Mouse (Mus musculus): ENCODE measurements at regions not wholly inside any gene's neighbourhood (a gene's known extent, or its start where the extent isn't known, plus 50 kb on each side); places are given as distances from the start of the nearest gene placed in this dataset.

DNA sequence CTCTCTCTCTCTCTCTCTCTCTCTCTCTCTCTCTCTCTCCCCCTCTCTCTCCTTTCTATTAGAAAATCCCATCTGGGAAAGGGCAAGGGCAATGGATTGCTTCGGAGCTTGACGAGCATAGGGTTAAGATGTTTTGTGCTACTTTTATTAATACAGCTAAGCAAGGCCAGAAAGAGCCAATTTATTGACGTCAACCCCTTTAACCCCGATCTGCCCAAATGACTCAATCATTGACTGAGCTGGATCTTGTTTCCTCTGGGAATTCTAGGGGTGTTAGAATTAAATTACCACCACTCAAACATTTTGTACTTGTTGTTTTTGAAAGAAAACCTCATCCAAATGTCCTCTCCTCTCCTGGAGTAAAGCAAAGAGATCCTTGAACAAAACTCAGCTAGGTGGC lies 70.6 kb upstream of the 1810046K07Rik start:
- Histone ChIP-seq H3K9ac (ENCODE audit: low read depth, low read length) (no peak overlapping the region), H3K36me3 (ENCODE audit: control insufficient read depth, insufficient read depth, low read length) (no peaks in the 10 kb centered on the region), H3K4me1 (ENCODE audit: control insufficient read depth, insufficient read depth, low read length) (no peaks in the 10 kb centered on the region), H3K4me3 (ENCODE audit: insufficient read depth, low read depth, low read length) (no peak overlapping the region), H3K27me3 (ENCODE audit: control insufficient read depth, insufficient read depth, low read length) (no peaks in the 10 kb centered on the region), H3K79me2 (ENCODE audit: control insufficient read depth, insufficient read depth, low read length) (no peaks in the 10 kb centered on the region), H3K27ac (replicated peaks; ENCODE audit: insufficient read depth, low read depth, low read length) (no peak overlapping the region)
- no peak for DNase-seq (ENCODE audit: extremely low read depth, low read depth, low spot score)
- TF ChIP-seq POLR2A (IDR thresholded peaks at IDR 0.05; ENCODE audit: extremely low read depth, insufficient read depth, low read length) = no peak
- TF ChIP-seq CTCF (IDR thresholded peaks at IDR 0.05; ENCODE audit: low read depth, low read length) = no peak
- WGBS = 71% methylated on average over 4 of the region's 4 CpGs

- no peak for DNase-seq (ENCODE audit: extremely low read depth, low read depth, low spot score)
- Histone ChIP-seq H3K27ac (replicated peaks; ENCODE audit: insufficient read depth, low read depth, low read length) (no peak overlapping the region), H3K9ac (ENCODE audit: low read depth, low read length) (no peak overlapping the region), H3K4me1 (ENCODE audit: control insufficient read depth, insufficient read depth, low read length) (no peaks in the 10 kb centered on the region), H3K36me3 (ENCODE audit: control insufficient read depth, insufficient read depth, low read length) (no peaks in the 10 kb centered on the region), H3K4me3 (ENCODE audit: insufficient read depth, low read depth, low read length) (no peak overlapping the region), H3K79me2 (ENCODE audit: control insufficient read depth, insufficient read depth, low read length) (no peaks in the 10 kb centered on the region), H3K27me3 (ENCODE audit: control insufficient read depth, insufficient read depth, low read length) (no peaks in the 10 kb centered on the region)
- TF ChIP-seq POLR2A (IDR thresholded peaks at IDR 0.05; ENCODE audit: extremely low read depth, insufficient read depth, low read length) (no peak), CTCF (IDR thresholded peaks at IDR 0.05; ENCODE audit: low read depth, low read length) (no peak)
- WGBS = 86% methylated on average over 3 of the region's 3 CpGs
Observed at GRCm38 (mm10) chr9:51401779-51402178, 73.1 kb upstream of the 1810046K07Rik start.

DNA sequence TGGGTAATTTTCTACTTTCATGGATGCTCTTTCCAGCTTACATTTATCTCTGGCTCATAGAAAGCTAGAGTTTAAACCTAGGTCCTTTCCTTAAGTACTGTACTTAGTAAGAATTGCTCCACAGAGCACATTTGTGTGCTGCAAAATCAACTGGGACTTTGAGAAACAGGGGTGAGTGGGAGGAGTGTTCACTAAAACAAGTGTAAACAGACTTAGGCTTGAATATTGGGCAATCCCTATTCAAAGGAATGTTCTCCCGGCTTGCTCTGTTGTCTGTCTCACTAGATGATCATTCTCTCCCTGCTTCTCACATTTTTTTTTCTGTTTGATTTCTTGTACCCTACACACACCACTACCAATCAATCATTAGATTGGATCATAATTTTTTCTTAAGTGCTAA lies 79.3 kb upstream of the 1810046K07Rik start:
- Histone ChIP-seq H3K79me2 (ENCODE audit: control insufficient read depth, insufficient read depth, low read length) (no peaks in the 10 kb centered on the region), H3K4me3 (ENCODE audit: insufficient read depth, low read depth, low read length) (no peak overlapping the region), H3K4me1 (ENCODE audit: control insufficient read depth, insufficient read depth, low read length) (no peaks in the 10 kb centered on the region), H3K9ac (ENCODE audit: low read depth, low read length) (no peak overlapping the region), H3K27me3 (ENCODE audit: control insufficient read depth, insufficient read depth, low read length) (no peaks in the 10 kb centered on the region), H3K36me3 (ENCODE audit: control insufficient read depth, insufficient read depth, low read length) (no peaks in the 10 kb centered on the region), H3K27ac (replicated peaks; ENCODE audit: insufficient read depth, low read depth, low read length) (no peak overlapping the region)
- peak; percentile 19 for DNase-seq (ENCODE audit: extremely low read depth, low read depth, low spot score)
- no peak for TF ChIP-seq POLR2A (IDR thresholded peaks at IDR 0.05; ENCODE audit: extremely low read depth, insufficient read depth, low read length)
- 24% methylated on average over 1 of the region's 1 CpGs for WGBS

GRCm38 (mm10) chr9:51418923-51419482 lies 90.3 kb upstream of the 1810046K07Rik start:
- H3K27ac ChIP-seq (replicated peaks; ENCODE audit: insufficient read depth, low read depth, low read length) = no peak overlapping the region
- H3K4me3 ChIP-seq (ENCODE audit: insufficient read depth, low read depth, low read length) = no peak overlapping the region
- TF ChIP-seq POLR2A (IDR thresholded peaks at IDR 0.05; ENCODE audit: extremely low read depth, insufficient read depth, low read length) (no peak), CTCF (IDR thresholded peaks at IDR 0.05; ENCODE audit: low read depth, low read length) (no peak)
- H3K79me2 ChIP-seq (ENCODE audit: control insufficient read depth, insufficient read depth, low read length) = no peaks in the 10 kb centered on the region
- no peaks in the 10 kb centered on the region for H3K4me1 ChIP-seq (ENCODE audit: control insufficient read depth, insufficient read depth, low read length)
- no peaks in the 10 kb centered on the region for H3K36me3 ChIP-seq (ENCODE audit: control insufficient read depth, insufficient read depth, low read length)
- no peaks in the 10 kb centered on the region for H3K27me3 ChIP-seq (ENCODE audit: control insufficient read depth, insufficient read depth, low read length)
- no peak for DNase-seq (ENCODE audit: extremely low read depth, low read depth, low spot score)
- WGBS = 90% methylated on average over 5 of the region's 5 CpGs
- no peak overlapping the region for H3K9ac ChIP-seq (ENCODE audit: low read depth, low read length)

GRCm38 (mm10) chr9:51422553-51422952 lies 93.8 kb upstream of the 1810046K07Rik start:
- 83% methylated on average over 3 of the region's 3 CpGs for WGBS
- no peak for DNase-seq (ENCODE audit: extremely low read depth, low read depth, low spot score)

DNA sequence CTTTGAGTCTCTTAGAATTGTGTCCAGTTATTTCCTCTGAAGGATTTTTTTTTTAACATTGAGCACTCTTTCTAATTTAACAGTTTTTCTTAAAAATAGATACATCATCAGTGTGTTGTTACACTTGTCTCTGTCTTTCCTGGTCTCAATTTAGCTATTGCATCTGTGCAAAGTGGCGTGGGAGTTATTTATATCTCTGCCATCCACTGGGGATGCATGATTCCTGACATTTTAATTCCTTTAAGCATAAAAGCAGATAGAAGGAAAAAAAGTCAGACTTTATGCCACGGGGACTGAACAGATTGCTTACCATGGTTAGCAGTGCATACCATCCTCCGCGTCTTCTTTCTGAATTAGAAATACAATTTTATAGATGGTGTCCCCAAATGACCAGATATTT lies 94.6 kb upstream of the 1810046K07Rik start:
- Histone ChIP-seq H3K9ac (ENCODE audit: low read depth, low read length) (no peak overlapping the region), H3K4me1 (ENCODE audit: control insufficient read depth, insufficient read depth, low read length) (no peaks in the 10 kb centered on the region), H3K36me3 (ENCODE audit: control insufficient read depth, insufficient read depth, low read length) (no peaks in the 10 kb centered on the region), H3K27ac (replicated peaks; ENCODE audit: insufficient read depth, low read depth, low read length) (no peak overlapping the region), H3K27me3 (ENCODE audit: control insufficient read depth, insufficient read depth, low read length) (no peaks in the 10 kb centered on the region), H3K79me2 (ENCODE audit: control insufficient read depth, insufficient read depth, low read length) (no peaks in the 10 kb centered on the region), H3K4me3 (ENCODE audit: insufficient read depth, low read depth, low read length) (no peak overlapping the region)
- TF ChIP-seq POLR2A (IDR thresholded peaks at IDR 0.05; ENCODE audit: extremely low read depth, insufficient read depth, low read length) = no peak
- TF ChIP-seq CTCF (IDR thresholded peaks at IDR 0.05; ENCODE audit: low read depth, low read length) = no peak
- WGBS = 91% methylated on average over 4 of the region's 4 CpGs
- DNase-seq (ENCODE audit: extremely low read depth, low read depth, low spot score) = no peak

More at GRCm38 (mm10) chr9:51422553-51422952, 93.8 kb upstream of the 1810046K07Rik start:
- H3K79me2 ChIP-seq (ENCODE audit: control insufficient read depth, insufficient read depth, low read length) = no peaks in the 10 kb centered on the region
- H3K4me1 ChIP-seq (ENCODE audit: control insufficient read depth, insufficient read depth, low read length) = no peaks in the 10 kb centered on the region
- H3K36me3 ChIP-seq (ENCODE audit: control insufficient read depth, insufficient read depth, low read length) = no peaks in the 10 kb centered on the region
- no peak overlapping the region for H3K27ac ChIP-seq (replicated peaks; ENCODE audit: insufficient read depth, low read depth, low read length)
- H3K9ac ChIP-seq (ENCODE audit: low read depth, low read length) = no peak overlapping the region
- no peak for TF ChIP-seq CTCF (IDR thresholded peaks at IDR 0.05; ENCODE audit: low read depth, low read length)
- TF ChIP-seq POLR2A (IDR thresholded peaks at IDR 0.05; ENCODE audit: extremely low read depth, insufficient read depth, low read length) = no peak
- H3K4me3 ChIP-seq (ENCODE audit: insufficient read depth, low read depth, low read length) = no peak overlapping the region
- no peaks in the 10 kb centered on the region for H3K27me3 ChIP-seq (ENCODE audit: control insufficient read depth, insufficient read depth, low read length)
